ENCODE assay signal across 11 mouse cellular contexts in genomic region chr11:94773851-94774250, GRCm38 (mm10). TPM values are rescaled to one million over a fixed set of nuclear protein-coding genes. Genes with fewer than 3 reads are reported as not detected.
A peak's percentile ranks its signal among the peaks of the same experiment; 100 is the strongest.
DNase-seq lines count a peak whose midpoint lies in the region; ATAC-seq and TF ChIP-seq lines count a peak whose summit lies in the region.
"Had no signal": no experiment of that assay in that cellular context is flagged by ENCODE, and none has a peak within 500 bp of the region (broad histone marks: within the 10 kb centered on the region; RNA-seq: fewer than 3 reads in every experiment).

No protein-coding gene starts in this region.

- H3K4me3 ChIP-seq in forebrain, embryonic 14.5 days (ENCODE audit: low read depth, low read length) = no peak overlapping the region
- H3K4me3 ChIP-seq in forebrain, postnatal 0 days (ENCODE audit: low read depth, low read length) = no peak overlapping the region
- H3K4me3 ChIP-seq in lung, postnatal 0 days (ENCODE audit: low read depth, low read length) = no peak overlapping the region
- no peak overlapping the region for H3K4me3 ChIP-seq in cortical plate, adult 2 months (ENCODE audit: insufficient read depth, low read length)
- H3K4me3 ChIP-seq in stomach, embryonic 15.5 days (replicated peaks) = no peak overlapping the region
- H3K4me3 ChIP-seq in heart, embryonic 10.5 days = no peak overlapping the region
- H3K4me3 ChIP-seq: liver, embryonic 13.5 days; midbrain, embryonic 15.5 days had no signal

- H3K9me3 ChIP-seq in forebrain, embryonic 14.5 days (replicated peaks; ENCODE audit: control insufficient read depth, low read length) = no peaks in the 10 kb centered on the region
- H3K9me3 ChIP-seq in forebrain, postnatal 0 days (ENCODE audit: low read length) = no peaks in the 10 kb centered on the region
- no peaks in the 10 kb centered on the region for H3K9me3 ChIP-seq in lung, postnatal 0 days (ENCODE audit: low read length)
- H3K9me3 ChIP-seq in stomach, embryonic 15.5 days = no peaks in the 10 kb centered on the region
- no peaks in the 10 kb centered on the region for H3K9me3 ChIP-seq in heart, embryonic 10.5 days
- H3K9me3 ChIP-seq: liver, embryonic 13.5 days; midbrain, embryonic 15.5 days had no signal

- no peak overlapping the region for H3K4me2 ChIP-seq in forebrain, embryonic 14.5 days (ENCODE audit: low read length)
- H3K4me2 ChIP-seq in forebrain, postnatal 0 days (ENCODE audit: low read depth) = no peak overlapping the region
- H3K4me2 ChIP-seq in lung, postnatal 0 days (replicated peaks; ENCODE audit: low read depth, low read length) = no peak overlapping the region
- H3K4me2 ChIP-seq in stomach, embryonic 15.5 days = no peak overlapping the region
- H3K4me2 ChIP-seq: liver, embryonic 13.5 days; midbrain, embryonic 15.5 days had no signal

- TF ChIP-seq EP300 in lung, postnatal 0 days (IDR thresholded peaks at IDR 0.05) = no peak

- H3K4me1 ChIP-seq in forebrain, embryonic 14.5 days (ENCODE audit: control insufficient read depth, insufficient read depth, low read length) = no peaks in the 10 kb centered on the region
- no peaks in the 10 kb centered on the region for H3K4me1 ChIP-seq in forebrain, postnatal 0 days (ENCODE audit: insufficient read depth)
- no peaks in the 10 kb centered on the region for H3K4me1 ChIP-seq in lung, postnatal 0 days (ENCODE audit: insufficient read depth, low read depth, low read length)
- no peaks in the 10 kb centered on the region for H3K4me1 ChIP-seq in cortical plate, adult 2 months (ENCODE audit: control insufficient read depth, insufficient read depth, low read length)
- H3K4me1 ChIP-seq in stomach, embryonic 15.5 days = no peaks in the 10 kb centered on the region
- no peaks in the 10 kb centered on the region for H3K4me1 ChIP-seq in heart, embryonic 10.5 days
- H3K4me1 ChIP-seq: liver, embryonic 13.5 days; midbrain, embryonic 15.5 days had no signal

- no peak for ATAC-seq in forebrain, embryonic 14.5 days
- ATAC-seq in forebrain, postnatal 0 days = no peak
- no peak for ATAC-seq in lung, postnatal 0 days
- ATAC-seq in stomach, embryonic 15.5 days (ENCODE audit: insufficient read depth, low FRiP score, low read depth) = 0 out of 2 replicates have a peak, but pooled peaks have one; percentile 15
- ATAC-seq: midbrain, embryonic 15.5 days had no signal

- TF ChIP-seq CTCF in forebrain, postnatal 0 days (IDR thresholded peaks at IDR 0.05; ENCODE audit: low read depth) = no peak; the same call in 1 of the 2 replicates
- peak; percentile 50 for TF ChIP-seq CTCF in lung, postnatal 0 days (IDR thresholded peaks at IDR 0.05)
- TF ChIP-seq CTCF in cortical plate, adult 2 months (IDR thresholded peaks at IDR 0.05; ENCODE audit: extremely low read depth, insufficient read depth, low read length) = 0 out of 2 replicates have a peak, but pooled peaks have one; percentile 4

- H3K27me3 ChIP-seq in forebrain, embryonic 14.5 days (replicated peaks; ENCODE audit: control insufficient read depth, insufficient read depth, low read length) = no peaks in the 10 kb centered on the region
- no peaks in the 10 kb centered on the region for H3K27me3 ChIP-seq in forebrain, postnatal 0 days (ENCODE audit: insufficient read depth, low read length)
- no peaks in the 10 kb centered on the region for H3K27me3 ChIP-seq in lung, postnatal 0 days (replicated peaks; ENCODE audit: insufficient read depth, low read length)
- H3K27me3 ChIP-seq in stomach, embryonic 15.5 days (replicated peaks) = no peaks in the 10 kb centered on the region
- no peaks in the 10 kb centered on the region for H3K27me3 ChIP-seq in heart, embryonic 10.5 days (ENCODE audit: insufficient read depth, poor library complexity, severe bottlenecking)
- H3K27me3 ChIP-seq: midbrain, embryonic 15.5 days had no signal

- no peak overlapping the region for H3K9ac ChIP-seq in forebrain, embryonic 14.5 days (ENCODE audit: low read length)
- no peak overlapping the region for H3K9ac ChIP-seq in forebrain, postnatal 0 days
- no peak overlapping the region for H3K9ac ChIP-seq in lung, postnatal 0 days (replicated peaks; ENCODE audit: low read depth)
- no peak overlapping the region for H3K9ac ChIP-seq in stomach, embryonic 15.5 days
- H3K9ac ChIP-seq: liver, embryonic 13.5 days; midbrain, embryonic 15.5 days had no signal

- WGBS in forebrain, embryonic 14.5 days = 84% methylated on average over 1 of the region's 1 CpGs
- WGBS in forebrain, postnatal 0 days = 88% methylated on average over 1 of the region's 1 CpGs
- 78% methylated on average over 1 of the region's 1 CpGs for WGBS in lung, postnatal 0 days
- 65% methylated on average over 1 of the region's 1 CpGs for WGBS in stomach, embryonic 15.5 days
- 68% methylated on average over 1 of the region's 1 CpGs for WGBS in heart, embryonic 10.5 days

- peak; percentile 18 for DNase-seq in forebrain, embryonic 14.5 days (ENCODE audit: low spot score)
- no peak for DNase-seq in forebrain, postnatal 0 days
- peak; percentile 9 for DNase-seq in lung, postnatal 0 days (ENCODE audit: low spot score)
- no peak for DNase-seq in lung, postnatal 10 days
- no peak for DNase-seq in gastrocnemius, adult 8-10 months (ENCODE audit: low spot score in 2 of 2)
- DNase-seq in heart, embryonic 10.5 days (ENCODE audit: low spot score) = no peak
- DNase-seq: liver, embryonic 13.5 days had no signal

- no peaks in the 10 kb centered on the region for H3K36me3 ChIP-seq in forebrain, embryonic 14.5 days (ENCODE audit: control insufficient read depth, insufficient read depth, low read length)
- H3K36me3 ChIP-seq in forebrain, postnatal 0 days (ENCODE audit: insufficient read depth) = no peaks in the 10 kb centered on the region
- H3K36me3 ChIP-seq in lung, postnatal 0 days (ENCODE audit: insufficient read depth, low read length) = no peaks in the 10 kb centered on the region
- no peaks in the 10 kb centered on the region for H3K36me3 ChIP-seq in stomach, embryonic 15.5 days
- no peaks in the 10 kb centered on the region for H3K36me3 ChIP-seq in heart, embryonic 10.5 days
- H3K36me3 ChIP-seq: liver, embryonic 13.5 days; midbrain, embryonic 15.5 days had no signal

- no peak overlapping the region for H3K27ac ChIP-seq in forebrain, embryonic 14.5 days (ENCODE audit: low read depth, low read length)
- H3K27ac ChIP-seq in forebrain, postnatal 0 days (ENCODE audit: low read depth, low read length) = no peak overlapping the region
- H3K27ac ChIP-seq in lung, postnatal 0 days (ENCODE audit: low read length) = no peak overlapping the region
- no peak overlapping the region for H3K27ac ChIP-seq in cortical plate, adult 2 months (ENCODE audit: insufficient read depth, low read length)
- H3K27ac ChIP-seq in stomach, embryonic 15.5 days = no peak overlapping the region
- H3K27ac ChIP-seq in heart, embryonic 10.5 days = no peak overlapping the region
- H3K27ac ChIP-seq: liver, embryonic 13.5 days; midbrain, embryonic 15.5 days had no signal

- TF ChIP-seq POLR2A in cortical plate, adult 2 months (IDR thresholded peaks at IDR 0.05; ENCODE audit: extremely low read depth, insufficient read depth, low read length) = no peak

RNA-seq across cellular contexts. Expression of gene Tmem92, which starts 8.7 kb away (rescaled TPM):
- polyA plus RNA-seq in forebrain, embryonic 14.5 days (2014; fragmentation: Nextera tagmentation; extraction: Ambion mirVana) = not detected in 2 replicates
- not detected in 2 replicates for total RNA-seq in forebrain, postnatal 0 days (2014; rRNA removed)
- 0.07 TPM in 1 of 2 replicates, not detected in the other for polyA plus RNA-seq in forebrain, postnatal 0 days (2015; fragmentation: Nextera tagmentation; extraction: Ambion mirVana)
- polyA plus RNA-seq in lung, postnatal 0 days (2015; fragmentation: Nextera tagmentation; extraction: Ambion mirVana) = not detected in 2 replicates
- not detected in 2 replicates for polyA plus RNA-seq in cortical plate, adult 2 months (2012; rRNA removed)
- not detected in 2 replicates for polyA plus RNA-seq in stomach, embryonic 15.5 days (2015; fragmentation: Nextera tagmentation; extraction: Ambion mirVana)
- total RNA-seq in gastrocnemius, adult 8-10 months (2022) = not detected
- polyA plus RNA-seq in heart, embryonic 10.5 days (2016; fragmentation: Nextera tagmentation; extraction: Ambion mirVana) = not detected in 2 replicates
- total RNA-seq: layer of hippocampus, adult 8-10 months had no signal
- polyA plus RNA-seq: liver, embryonic 13.5 days; midbrain, embryonic 15.5 days had no signal

RNA-seq across cellular contexts. Expression of gene Cdc34b, which starts 32.3 kb away (rescaled TPM):
- polyA plus RNA-seq in forebrain, embryonic 14.5 days (2014; fragmentation: Nextera tagmentation; extraction: Ambion mirVana) = not detected in 2 replicates
- total RNA-seq in forebrain, postnatal 0 days (2014; rRNA removed) = 0.23 TPM in 1 of 2 replicates, not detected in the other
- not detected in 2 replicates for polyA plus RNA-seq in forebrain, postnatal 0 days (2015; fragmentation: Nextera tagmentation; extraction: Ambion mirVana)
- 0.17 and 0.38 TPM in 2 replicates for polyA plus RNA-seq in lung, postnatal 0 days (2015; fragmentation: Nextera tagmentation; extraction: Ambion mirVana)
- 0.08 and 0.13 TPM in 2 replicates for polyA plus RNA-seq in cortical plate, adult 2 months (2012; rRNA removed)
- polyA plus RNA-seq in stomach, embryonic 15.5 days (2015; fragmentation: Nextera tagmentation; extraction: Ambion mirVana) = 0.42 TPM in 1 of 2 replicates, not detected in the other
- 1 to 10 TPM in 3 of 4 experiments, under 1 TPM in 1; 0.63 to 1.6 (median 1.1) TPM for total RNA-seq in gastrocnemius, adult 8-10 months (2022)
- polyA plus RNA-seq in heart, embryonic 10.5 days (2016; fragmentation: Nextera tagmentation; extraction: Ambion mirVana) = 0.16 TPM in 1 of 2 replicates, not detected in the other
- total RNA-seq: layer of hippocampus, adult 8-10 months had no signal
- polyA plus RNA-seq: midbrain, embryonic 15.5 days had no signal

Comparison
In these comparisons a context has a peak if more than half of its experiments do, and no peak if none do; other contexts are left out.
1. DNase-seq: peak in forebrain, embryonic 14.5 days (single experiment) and lung, postnatal 0 days (single experiment); none in forebrain, postnatal 0 days (single experiment), lung, postnatal 10 days (single experiment), gastrocnemius, adult 8-10 months (0 of 2) and heart, embryonic 10.5 days (single experiment).